Mouse (Mus musculus) bone marrow, adult 2 months (tissue): ENCODE data around the gene Sptan1.

Source experiments
- CTCF ChIP-seq: fragments of 200-500 bp; IDR thresholded peaks from 2 replicates; pipeline ENCODE4 v1.5.1; 2011; ENCODE audit warnings: low read length, control low read depth; ENCODE audit not compliant: control insufficient read depth, insufficient read depth
- POLR2A ChIP-seq: fragments of 200-500 bp; IDR thresholded peaks from 2 replicates; pipeline ENCODE4 v1.6.1; 2011; ENCODE audit warnings: low read depth, mild to moderate bottlenecking, control low read depth, low read length, borderline replicate concordance; ENCODE audit not compliant: control insufficient read depth

GRCm38 (mm10) chr2:30032957-30033356, 67.6 kb downstream of the Sptan1 start:
- TF ChIP-seq CTCF (no peak), POLR2A (no peak)
